Mouse (Mus musculus) 3T3-L1 (cell line): ENCODE measurements around the gene Alkbh7.

Source experiments
- DNase-seq: peaks from one replicate; pipeline ENCODE4 v3.0.0-alpha.2; 2015; ENCODE audit warnings: low read depth, low spot score

Gene Alkbh7

GRCm38 (mm10) chr17:56986105-56986805 is 10.9 kb upstream of the Alkbh7 start:
- peak; percentile 41 for DNase-seq

GRCm38 (mm10) chr17:56988441-56988840 is 8.7 kb upstream of the Alkbh7 start:
- DNase-seq, result no peak

GRCm38 (mm10) chr17:56988921-56989430 is 8.2 kb upstream of the Alkbh7 start:
- DNase-seq, result no peak

DNA sequence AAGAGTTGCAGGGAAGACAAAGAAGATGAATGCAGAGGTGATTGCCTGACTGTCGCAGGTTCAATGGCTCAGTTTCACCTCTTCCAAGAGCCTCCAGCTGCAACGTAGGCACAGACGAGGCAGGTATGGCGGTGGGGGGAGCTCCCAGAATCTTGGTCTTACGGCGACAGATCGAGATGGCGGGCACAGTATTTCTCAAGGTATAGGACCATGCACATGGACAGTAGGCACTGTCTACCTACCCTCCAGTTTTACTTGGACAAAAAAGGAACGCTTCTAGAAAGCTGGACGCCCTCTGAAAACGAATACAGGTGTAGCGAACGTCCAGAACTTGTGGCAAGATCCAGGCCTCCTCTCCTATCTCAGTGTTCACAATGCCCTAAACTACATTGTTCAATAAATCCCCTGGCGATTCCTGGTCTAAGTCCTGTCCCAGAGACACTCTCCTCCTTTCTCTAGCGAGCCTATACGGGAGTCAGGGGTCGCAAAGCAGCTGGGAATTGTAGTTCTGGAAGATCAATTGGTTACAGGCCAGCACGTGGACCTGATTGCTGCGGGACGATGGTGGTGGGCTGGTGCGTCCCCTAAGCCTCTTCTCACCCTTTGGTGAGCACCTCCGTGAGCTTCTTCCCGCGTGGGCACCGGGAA is 7.5 kb upstream of the Alkbh7 start:
- DNase-seq, result peak; percentile 22

DNA sequence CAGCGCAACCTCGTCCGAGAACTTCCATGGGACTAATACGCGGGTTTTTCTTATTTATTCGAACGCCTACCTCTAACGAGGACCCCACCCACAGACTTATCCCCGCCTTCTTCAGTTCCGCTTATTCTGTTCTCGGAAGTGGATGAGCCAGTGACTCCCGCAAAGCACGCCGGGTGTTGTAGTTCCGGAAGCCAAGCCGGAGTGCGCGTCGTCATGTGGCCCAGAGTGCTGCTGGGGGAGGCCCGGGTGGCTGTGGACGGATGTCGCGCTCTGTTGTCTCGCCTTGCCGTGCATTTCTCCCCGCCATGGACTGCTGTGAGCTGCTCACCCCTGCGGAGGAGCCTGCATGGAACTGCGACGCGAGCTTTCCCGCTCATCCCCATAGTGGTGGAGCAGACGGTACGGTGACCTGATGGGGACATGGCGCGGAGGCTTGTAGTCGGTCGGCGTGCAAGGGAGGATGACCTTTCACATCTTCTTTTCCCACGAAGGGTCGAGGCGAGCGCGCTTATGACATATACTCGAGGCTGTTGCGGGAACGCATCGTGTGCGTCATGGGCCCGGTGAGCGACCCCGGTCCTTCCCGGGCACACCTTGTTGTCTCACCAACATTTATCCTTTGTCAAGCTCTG is 6.9 kb upstream of the Alkbh7 start, which contains the start of gene Clpp:
Clpp (plus strand) TSS at position 191 of the 632 bp plus-strand sequence.
- peak; percentile 99 for DNase-seq

- no peak for DNase-seq
Observed at GRCm38 (mm10) chr17:56990966-56991365, 6.2 kb upstream of the Alkbh7 start.

DNA sequence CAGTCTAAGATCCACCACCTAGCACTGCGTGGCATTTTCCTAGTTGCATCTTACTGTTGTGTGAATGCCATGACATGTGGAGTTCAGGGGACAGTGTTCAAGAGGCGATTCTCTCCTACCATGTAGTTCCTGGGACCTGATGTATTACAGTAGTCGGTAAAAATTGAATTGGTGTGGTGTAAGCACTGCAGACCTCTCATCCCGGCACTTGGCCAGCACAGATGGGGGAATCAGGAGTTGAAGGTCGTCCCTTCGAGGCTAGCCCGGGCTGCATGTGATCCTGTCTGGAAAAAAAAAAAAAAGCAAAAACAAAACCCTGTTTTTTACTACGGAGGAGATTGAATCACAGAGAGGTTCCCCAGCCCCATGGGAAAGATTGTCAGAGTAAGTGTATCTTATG is 2.1 kb upstream of the Alkbh7 start:
- DNase-seq, result no peak

DNA sequence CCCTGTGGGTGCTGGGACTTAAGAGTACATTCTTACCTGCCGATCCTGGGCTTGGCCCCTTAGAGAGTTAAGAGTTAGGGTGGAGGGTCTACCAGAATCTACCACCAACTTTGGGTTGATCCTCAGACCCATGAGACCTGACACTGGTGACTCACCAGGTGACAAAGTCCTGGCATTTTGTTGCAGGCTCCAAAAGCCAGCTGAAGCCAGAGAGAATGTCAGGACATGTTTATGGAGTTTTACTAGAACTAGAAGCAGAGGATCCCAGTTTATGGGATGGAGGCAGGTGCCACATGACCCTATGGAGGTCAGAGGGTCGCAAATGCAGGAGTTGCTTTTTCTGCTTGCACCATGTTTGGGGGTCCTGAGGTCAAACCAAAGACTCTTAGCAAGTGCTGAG is 633 bp upstream of the Alkbh7 start:
- no peak for DNase-seq

DNA sequence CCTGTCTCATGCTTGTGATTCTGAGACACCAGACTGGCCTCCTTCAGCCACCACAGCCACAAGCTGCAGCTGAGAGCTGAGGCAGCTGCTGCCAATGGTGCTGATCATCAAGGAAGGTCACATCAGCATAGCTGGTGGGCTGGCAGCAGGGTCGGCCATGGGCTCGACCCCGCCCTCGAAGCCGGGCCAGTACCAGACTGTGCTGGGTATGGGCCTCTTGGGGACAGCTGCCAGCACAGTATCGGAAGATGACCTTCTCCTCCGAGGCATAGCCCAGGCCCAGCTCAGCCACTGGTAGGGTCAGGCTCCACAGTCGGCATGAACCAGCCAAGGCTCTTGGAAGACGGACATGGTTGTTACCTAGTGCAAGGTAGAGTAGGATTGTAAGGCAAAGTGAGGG is 2.3 kb downstream of the Alkbh7 start:
- no peak for DNase-seq

DNA sequence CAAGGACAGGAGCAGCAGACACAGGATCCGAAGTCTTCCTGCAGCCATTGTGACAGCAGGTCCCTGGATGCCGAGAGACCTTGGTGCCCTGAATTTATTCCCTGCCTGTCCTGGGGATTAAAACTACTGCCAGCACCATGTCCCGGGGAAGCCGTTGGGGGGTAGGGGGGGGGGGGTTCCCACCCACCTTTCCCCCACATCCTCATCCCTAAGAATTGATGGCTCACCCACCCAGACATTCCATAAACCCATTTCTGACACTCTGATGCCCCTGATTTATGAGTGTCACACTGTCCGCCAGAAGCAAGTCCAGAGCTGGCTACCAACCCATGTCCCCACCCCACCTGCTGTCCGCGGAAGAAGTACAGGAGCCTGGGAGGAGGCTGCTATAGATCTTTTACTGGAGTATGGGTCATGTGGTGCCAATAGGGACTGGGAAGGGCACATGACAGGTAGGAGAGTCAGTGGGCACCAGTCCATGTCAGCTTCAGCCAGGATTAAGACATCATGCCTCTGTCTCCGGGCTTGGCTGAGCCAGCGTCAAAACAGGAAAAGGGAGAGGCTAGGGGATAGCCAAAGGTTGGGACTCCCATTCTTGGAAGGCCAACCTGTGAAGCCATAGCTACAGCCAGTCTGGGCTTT is 3.0 kb downstream of the Alkbh7 start, which contains the start of gene Pspn:
Pspn (minus strand) TSS at position 51 of the 642 bp plus-strand sequence.
- no peak for DNase-seq

DNA sequence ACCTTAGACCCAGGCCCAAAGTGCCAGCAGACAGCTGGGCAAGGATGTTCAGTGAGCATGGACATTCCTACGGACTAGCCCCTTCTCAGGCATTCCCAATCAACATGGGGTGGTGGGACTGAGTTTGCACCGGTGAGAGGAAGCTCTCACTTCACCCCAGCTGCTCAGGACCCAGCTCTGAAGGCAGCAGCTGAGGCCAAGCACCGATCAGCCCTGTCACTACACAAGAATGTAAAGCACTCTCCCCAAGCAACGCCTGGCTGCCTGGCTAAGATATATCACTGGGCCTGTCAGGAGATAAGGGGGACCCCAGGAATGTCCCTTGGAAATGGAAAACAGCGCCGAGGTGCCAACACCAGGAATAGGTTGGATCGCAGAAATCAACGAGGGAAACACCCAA is 4.1 kb downstream of the Alkbh7 start:
- peak; percentile 56 for DNase-seq

DNA sequence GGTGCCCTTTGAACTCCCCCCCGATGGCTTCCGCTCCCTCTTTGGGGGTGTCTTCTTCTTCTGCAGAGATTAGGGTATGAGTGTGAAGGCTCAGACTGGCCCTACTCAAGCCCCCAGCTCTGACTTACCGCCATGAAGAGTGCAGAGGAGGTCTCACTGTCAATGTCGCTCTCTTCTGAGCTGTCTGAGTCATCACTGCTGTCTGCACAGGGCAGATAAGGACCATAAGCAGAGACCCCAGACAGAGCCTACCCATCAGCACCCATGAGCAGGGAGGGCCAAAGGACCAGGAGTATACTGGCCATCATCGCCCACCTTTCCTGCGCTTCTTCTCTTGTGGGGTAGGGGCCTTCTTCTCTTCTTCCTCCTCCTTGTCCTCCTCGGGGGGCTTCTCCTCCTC is 6.9 kb downstream of the Alkbh7 start:
- no peak for DNase-seq

- DNase-seq, result peak; percentile 65
Observed at GRCm38 (mm10) chr17:57007137-57007905, 10.2 kb downstream of the Alkbh7 start.

DNA sequence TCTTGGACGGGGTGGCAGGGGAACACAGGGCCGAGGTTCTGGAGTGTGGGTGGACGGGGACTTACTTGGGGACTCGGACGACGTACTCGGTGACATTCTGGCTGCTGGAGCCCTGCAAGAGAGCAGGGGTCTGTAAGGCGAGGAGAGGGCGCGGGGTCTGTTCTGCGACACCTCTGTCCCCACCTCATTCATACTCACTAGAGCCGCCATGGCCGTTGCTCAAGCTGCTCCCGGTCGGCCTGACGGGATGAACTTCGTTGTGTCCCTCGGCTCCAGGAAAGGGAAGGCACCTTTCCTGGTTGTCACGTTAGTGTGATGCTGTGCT is 13.7 kb downstream of the Alkbh7 start:
- DNase-seq, result no peak

DNA sequence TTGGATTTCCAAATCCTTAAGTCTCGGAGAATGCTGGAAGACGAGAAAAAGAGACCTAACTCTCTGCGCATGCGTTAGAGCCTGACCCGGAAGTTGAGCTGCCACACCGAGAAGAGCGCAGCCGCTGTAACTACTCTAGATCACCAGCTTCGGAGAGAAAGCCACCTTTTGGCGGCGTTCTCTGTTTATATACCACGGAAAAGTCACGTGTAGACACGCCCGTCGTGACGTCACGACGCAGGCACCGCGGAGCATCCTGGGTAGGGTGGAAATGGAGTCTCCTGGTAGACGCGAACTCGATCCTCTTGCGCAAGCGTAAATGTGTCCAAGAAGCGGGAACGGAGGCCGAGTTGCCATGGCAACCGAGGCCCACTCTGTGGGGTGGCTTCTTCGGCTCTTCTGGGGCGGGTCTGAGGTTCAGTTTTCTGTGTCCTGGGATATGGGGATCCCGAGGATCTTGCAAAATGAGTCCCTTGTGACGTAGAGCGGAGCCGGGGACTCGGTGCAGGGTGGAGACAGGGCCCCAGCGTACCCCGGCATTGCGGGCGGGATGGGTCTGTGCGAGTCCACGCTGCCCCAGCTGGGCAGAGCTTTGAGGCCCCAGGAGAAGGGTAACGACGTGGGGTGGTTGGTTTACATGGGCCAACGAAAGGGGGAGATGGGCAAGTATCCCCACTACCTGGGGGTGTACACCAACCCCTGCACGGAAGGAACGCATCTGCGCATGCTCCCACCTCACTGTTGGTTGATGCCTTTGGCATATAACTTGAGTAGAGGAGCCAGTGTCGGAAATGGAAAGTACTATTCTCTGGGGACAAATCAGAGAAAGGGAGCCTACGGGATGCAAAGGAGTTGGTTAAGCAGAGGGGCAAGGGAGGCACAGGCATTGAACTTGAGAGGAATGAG is 14.3 kb downstream of the Alkbh7 start, which contains the start of the genes Gtf2f1 and Gm17949:
Gtf2f1 (minus strand) TSS at position 53 of the 906 bp plus-strand sequence.
Gm17949 (plus strand) TSS at position 234 of the 906 bp plus-strand sequence.
- peak; percentile 98 for DNase-seq

DNA sequence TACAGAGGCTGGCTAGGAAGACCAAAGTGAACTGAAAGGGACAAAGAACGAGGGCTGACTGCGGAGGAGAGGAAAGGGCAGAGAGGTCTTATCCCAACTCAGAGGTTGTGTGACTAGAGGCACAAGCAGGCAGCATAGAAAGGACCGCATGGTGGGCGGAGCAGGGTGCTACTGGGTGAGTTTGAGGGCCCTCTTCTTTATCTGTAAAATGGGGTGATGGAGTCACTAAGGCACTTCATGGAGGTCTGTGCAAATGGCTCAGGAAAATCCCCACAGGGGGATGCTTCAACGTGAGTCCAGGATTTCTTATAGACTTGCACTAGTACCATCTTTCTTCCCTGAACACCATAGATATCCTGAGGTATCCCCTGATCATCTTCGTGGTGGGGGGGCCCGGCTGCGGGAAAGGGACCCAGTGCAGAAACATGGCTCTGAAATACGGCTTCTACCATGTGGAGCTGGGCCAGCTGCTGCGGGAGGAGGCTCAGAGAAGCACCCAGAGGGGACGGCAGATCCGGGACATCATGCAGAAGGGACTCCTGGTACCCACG is 15.2 kb downstream of the Alkbh7 start:
- no peak for DNase-seq

- no peak for DNase-seq
Observed at GRCm38 (mm10) chr17:57019693-57020092, 22.6 kb downstream of the Alkbh7 start.

- no peak for DNase-seq
Observed at GRCm38 (mm10) chr17:57020960-57021359, 23.8 kb downstream of the Alkbh7 start.

GRCm38 (mm10) chr17:57027471-57027870 is 30.3 kb downstream of the Alkbh7 start:
- DNase-seq, result no peak

DNA sequence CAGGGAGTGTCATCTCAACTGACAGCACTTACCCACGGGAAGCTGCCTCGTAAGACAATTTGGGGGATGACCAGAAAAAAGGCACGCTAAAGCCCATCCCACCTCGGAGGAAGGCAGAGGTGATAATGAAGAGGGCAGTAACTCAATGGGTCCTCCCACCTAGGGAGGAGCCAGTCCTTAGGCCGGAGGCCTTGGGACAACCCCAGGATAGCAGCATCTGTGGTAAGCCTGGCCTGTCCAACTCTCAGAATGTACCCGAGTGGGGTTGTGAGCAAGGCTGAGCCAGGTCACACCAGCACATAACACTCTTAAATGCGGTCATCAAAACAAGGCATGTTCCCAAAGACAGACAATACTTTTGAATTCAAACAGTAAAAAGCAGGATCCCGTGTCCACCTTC is 32.6 kb downstream of the Alkbh7 start:
- DNase-seq, result peak; percentile 76
